Mouse (Mus musculus) thymus, adult 2 months (tissue): Measurements from ENCODE around the gene Dcaf6.

Experiments
- CTCF ChIP-seq: fragments of 200-500 bp; IDR thresholded peaks from 2 replicates; pipeline ENCODE4 v1.5.1; 2012; ENCODE audit warnings: mild to moderate bottlenecking, control low read depth, low read length, moderate library complexity, borderline replicate concordance; ENCODE audit not compliant: control insufficient read depth, poor library complexity, insufficient read depth; ENCODE audit errors: extremely low read depth
- POLR2A ChIP-seq: fragments of 200-500 bp; IDR thresholded peaks from 2 replicates; pipeline ENCODE4 v1.6.1; 2012; ENCODE audit warnings: mild to moderate bottlenecking, low read length, control low read depth, moderate library complexity; ENCODE audit not compliant: control insufficient read depth, poor library complexity, insufficient read depth; ENCODE audit errors: extremely low read depth

- TF ChIP-seq CTCF, result no peak
- no peak for TF ChIP-seq POLR2A
Measured at GRCm38 (mm10) chr1:165321891-165322290, 138.4 kb downstream of the Dcaf6 start.
